Mouse (Mus musculus) limb, embryonic 12.5 days (tissue): ENCODE results near the gene Dnah14. TPM values are rescaled to one million over a fixed set of nuclear protein-coding genes. Genes with fewer than 3 reads are reported as not detected.

Experiments
- ATAC-seq: fragments of 200-750 bp; cut with Nextera tagmentation; 2 replicates; pipeline ENCODE4 v1.8.0; 2017; ENCODE audit warnings: low read depth, moderate TSS enrichment; ENCODE audit not compliant: insufficient number of reproducible peaks, insufficient read depth, low FRiP score, low TSS enrichment
- H3K27ac ChIP-seq: fragments of 300-500 bp; sonication (generic); 2 replicates; pipeline ENCODE4 v1.5.1; 2016; ENCODE audit warnings: mild to moderate bottlenecking, moderate library complexity
- H3K27me3 ChIP-seq: fragments of 300-500 bp; sonication (generic); 2 replicates; pipeline ENCODE4 v1.6.1; 2016; ENCODE audit warnings: mild to moderate bottlenecking, moderate library complexity
- H3K36me3 ChIP-seq: fragments of 300-500 bp; sonication (generic); 2 replicates; pipeline ENCODE4 v1.6.1; 2016; ENCODE audit warnings: mild to moderate bottlenecking, moderate library complexity
- H3K4me1 ChIP-seq: fragments of 300-500 bp; sonication (generic); replicated peaks from 2 replicates; pipeline ENCODE4 v1.6.1; 2016
- H3K4me2 ChIP-seq: fragments of 300-500 bp; sonication (generic); 2 replicates; pipeline ENCODE4 v1.6.1; 2016; ENCODE audit warnings: mild to moderate bottlenecking, moderate library complexity
- H3K4me3 ChIP-seq: fragments of 300-500 bp; sonication (generic); replicated peaks from 2 replicates; pipeline ENCODE4 v1.5.1; 2016; ENCODE audit warnings: mild to moderate bottlenecking
- H3K9ac ChIP-seq: fragments of 300-500 bp; sonication (generic); replicated peaks from 2 replicates; pipeline ENCODE4 v1.6.1; 2016; ENCODE audit warnings: mild to moderate bottlenecking, moderate library complexity
- H3K9me3 ChIP-seq: fragments of 300-500 bp; sonication (generic); 2 replicates; pipeline ENCODE4 v1.6.1; 2016; ENCODE audit warnings: mild to moderate bottlenecking, moderate library complexity
- WGBS: fragments of 180-500 bp; shearing (Covaris S2); methylation state at CpG from one replicate; pipeline ENCODE4 v1.1.7; 2016; 5-methylcytosine and 5-hydroxymethylcytosine counted together
- polyA plus RNA-seq: library from polyadenylated mRNA; unstranded; fragments of >200 nt; fragmentation: Nextera tagmentation; extraction: Ambion mirVana; gene quantifications from 2 replicates; pipeline ENCODE4 v1.2.1, GENCODE M21; 2016

Gene Dnah14
- polyA plus RNA-seq, 1 experiment from 2014 or later = 1.2 TPM

- no peaks in the 10 kb centered on the region for H3K9me3 ChIP-seq
- H3K36me3 ChIP-seq = no peaks in the 10 kb centered on the region
- H3K4me2 ChIP-seq = no peak overlapping the region
- no peak for ATAC-seq
- no peak overlapping the region for H3K27ac ChIP-seq
- no peak overlapping the region for H3K9ac ChIP-seq
- no peaks in the 10 kb centered on the region for H3K27me3 ChIP-seq
- WGBS = 36% methylated on average over 10 of the region's 10 CpGs
- no peak overlapping the region for H3K4me3 ChIP-seq
- peaks cover 15% of the 10 kb centered on the region for H3K4me1 ChIP-seq
These were observed 23.6 kb upstream of the Dnah14 start for GRCm38 (mm10) chr1:181552533-181553410.

- no peak overlapping the region for H3K9ac ChIP-seq
- H3K4me3 ChIP-seq = no peak overlapping the region
- H3K9me3 ChIP-seq = no peaks in the 10 kb centered on the region
- no peak overlapping the region for H3K4me2 ChIP-seq
- H3K27me3 ChIP-seq = no peaks in the 10 kb centered on the region
- no peak for ATAC-seq
- H3K4me1 ChIP-seq = peaks cover 25% of the 10 kb centered on the region
- H3K27ac ChIP-seq = no peak overlapping the region
- H3K36me3 ChIP-seq = no peaks in the 10 kb centered on the region
- 84% methylated on average over 5 of the region's 5 CpGs for WGBS
These were observed 20.9 kb upstream of the Dnah14 start for GRCm38 (mm10) chr1:181555475-181555874.

- Histone ChIP-seq H3K4me3 (no peak overlapping the region), H3K27ac (no peak overlapping the region), H3K27me3 (0 out of 2 replicates have a peak, but pooled peaks cover 3% of the 10 kb centered on the region), H3K9ac (no peak overlapping the region), H3K9me3 (no peaks in the 10 kb centered on the region), H3K36me3 (no peaks in the 10 kb centered on the region), H3K4me2 (peak overlapping the region; percentile 6; the same call in 1 of the 2 replicates), H3K4me1 (peaks cover 36% of the 10 kb centered on the region)
- no peak for ATAC-seq
- 35% methylated on average over 10 of the region's 10 CpGs for WGBS
These were observed 16.7 kb upstream of the Dnah14 start for GRCm38 (mm10) chr1:181559655-181560054.

GRCm38 (mm10) chr1:181560325-181560724, 16.0 kb upstream of the Dnah14 start:
- 0 out of 2 replicates have a peak overlapping the region, but pooled peaks have one; percentile 4 for H3K27ac ChIP-seq
- WGBS = 57% methylated on average over 6 of the region's 6 CpGs
- ATAC-seq = no peak
- no peaks in the 10 kb centered on the region for H3K9me3 ChIP-seq
- H3K4me2 ChIP-seq = no peak overlapping the region
- H3K4me1 ChIP-seq = peaks cover 36% of the 10 kb centered on the region
- H3K36me3 ChIP-seq = no peaks in the 10 kb centered on the region
- no peak overlapping the region for H3K9ac ChIP-seq
- H3K4me3 ChIP-seq = no peak overlapping the region
- 0 out of 2 replicates have a peak, but pooled peaks cover 3% of the 10 kb centered on the region for H3K27me3 ChIP-seq

GRCm38 (mm10) chr1:181560896-181561767, 15.2 kb upstream of the Dnah14 start:
- peak overlapping the region; percentile 10 for H3K4me2 ChIP-seq
- H3K36me3 ChIP-seq = no peaks in the 10 kb centered on the region
- 0 out of 2 replicates have a peak, but pooled peaks cover 3% of the 10 kb centered on the region for H3K27me3 ChIP-seq
- no peaks in the 10 kb centered on the region for H3K9me3 ChIP-seq
- WGBS = 13% methylated on average over 9 of the region's 9 CpGs
- H3K9ac ChIP-seq = no peak overlapping the region
- peak overlapping the region; percentile 64 for H3K27ac ChIP-seq
- no peak overlapping the region for H3K4me3 ChIP-seq
- peaks cover 36% of the 10 kb centered on the region for H3K4me1 ChIP-seq
- peak; percentile 52; the same call in 1 of the 2 replicates for ATAC-seq

GRCm38 (mm10) chr1:181561768-181562444, 14.5 kb upstream of the Dnah14 start:
- H3K27me3 ChIP-seq = 0 out of 2 replicates have a peak, but pooled peaks cover 3% of the 10 kb centered on the region
- H3K4me1 ChIP-seq = peaks cover 36% of the 10 kb centered on the region
- no peak overlapping the region for H3K9ac ChIP-seq
- no peak for ATAC-seq
- 8% methylated on average over 8 of the region's 8 CpGs for WGBS
- H3K9me3 ChIP-seq = no peaks in the 10 kb centered on the region
- peak overlapping the region; percentile 64 for H3K27ac ChIP-seq
- peak overlapping the region; percentile 10; the same call in 1 of the 2 replicates for H3K4me2 ChIP-seq
- H3K36me3 ChIP-seq = no peaks in the 10 kb centered on the region
- no peak overlapping the region for H3K4me3 ChIP-seq

- 30% methylated on average over 9 of the region's 9 CpGs for WGBS
- ATAC-seq = no peak
These were observed 6.9 kb upstream of the Dnah14 start for GRCm38 (mm10) chr1:181569447-181569846.

GRCm38 (mm10) chr1:181583152-181583551, 6.8 kb downstream of the Dnah14 start:
- H3K9me3 ChIP-seq = no peaks in the 10 kb centered on the region
- no peaks in the 10 kb centered on the region for H3K36me3 ChIP-seq
- no peak overlapping the region for H3K9ac ChIP-seq
- no peak overlapping the region for H3K4me3 ChIP-seq
- no peak overlapping the region for H3K4me2 ChIP-seq
- 0 out of 2 replicates have a peak, but pooled peaks cover 3% of the 10 kb centered on the region for H3K27me3 ChIP-seq
- no peak overlapping the region for H3K27ac ChIP-seq
- H3K4me1 ChIP-seq = peaks cover 11% of the 10 kb centered on the region; the same call in 1 of the 2 replicates
- ATAC-seq = no peak
- 60% methylated on average over 8 of the region's 8 CpGs for WGBS

More at GRCm38 (mm10) chr1:181569447-181569846, 6.9 kb upstream of the Dnah14 start:
- H3K9me3 ChIP-seq = no peaks in the 10 kb centered on the region
- H3K4me3 ChIP-seq = no peak overlapping the region
- no peaks in the 10 kb centered on the region for H3K36me3 ChIP-seq
- no peaks in the 10 kb centered on the region for H3K27me3 ChIP-seq
- H3K4me2 ChIP-seq = no peak overlapping the region
- H3K27ac ChIP-seq = no peak overlapping the region
- H3K9ac ChIP-seq = no peak overlapping the region
- peaks cover 3% of the 10 kb centered on the region; the same call in 1 of the 2 replicates for H3K4me1 ChIP-seq

- Histone ChIP-seq H3K4me3 (no peak overlapping the region), H3K27ac (no peak overlapping the region), H3K9me3 (no peaks in the 10 kb centered on the region), H3K4me2 (no peak overlapping the region), H3K4me1 (0 out of 2 replicates have a peak, but pooled peaks cover 3% of the 10 kb centered on the region), H3K36me3 (no peaks in the 10 kb centered on the region), H3K9ac (no peak overlapping the region), H3K27me3 (0 out of 2 replicates have a peak, but pooled peaks cover 3% of the 10 kb centered on the region)
- no peak for ATAC-seq
- 87% methylated on average over 6 of the region's 6 CpGs for WGBS
These were observed 12.8 kb downstream of the Dnah14 start for GRCm38 (mm10) chr1:181589116-181589515.

- Histone ChIP-seq H3K27me3 (no peaks in the 10 kb centered on the region; the same call in 1 of the 2 replicates), H3K9me3 (no peaks in the 10 kb centered on the region), H3K4me1 (no peaks in the 10 kb centered on the region), H3K36me3 (no peaks in the 10 kb centered on the region), H3K4me3 (no peak overlapping the region), H3K4me2 (no peak overlapping the region), H3K9ac (no peak overlapping the region), H3K27ac (no peak overlapping the region)
- no peak for ATAC-seq
- 55% methylated on average over 4 of the region's 4 CpGs for WGBS
These were observed 23.0 kb downstream of the Dnah14 start for GRCm38 (mm10) chr1:181599376-181599775.
